14 mouse cellular contexts compared by ENCODE assay signal in genomic region chr2:116073311-116073904, GRCm38 (mm10). TPM values are rescaled to one million over a fixed set of nuclear protein-coding genes. Genes with fewer than 3 reads are reported as not detected.
A peak's percentile ranks its signal among the peaks of the same experiment; 100 is the strongest.
DNase-seq lines count a peak whose midpoint lies in the region; ATAC-seq lines count a peak whose summit lies in the region.
"Had no signal": no experiment of that assay in that cellular context is flagged by ENCODE, and none has a peak within 500 bp of the region (broad histone marks: within the 10 kb centered on the region; RNA-seq: fewer than 3 reads in every experiment).

No protein-coding gene starts in this region.

- H3K4me3 ChIP-seq in heart, embryonic 15.5 days, result no peak overlapping the region
- peak overlapping the region; percentile 89; the same call in 1 of the 2 replicates for H3K4me3 ChIP-seq in embryonic facial prominence, embryonic 10.5 days
- peak overlapping the region; percentile 71 for H3K4me3 ChIP-seq in hindbrain, embryonic 14.5 days (replicated peaks; ENCODE audit: low read length)
- peak overlapping the region; percentile 7; the same call in 1 of the 2 replicates for H3K4me3 ChIP-seq in neural tube, embryonic 13.5 days
- H3K4me3 ChIP-seq: gastrocnemius, adult 2 months; left cerebral cortex, adult 2 months; liver, embryonic 13.5 days had no signal

- 54% methylated on average over 9 of the region's 9 CpGs for WGBS in heart, embryonic 15.5 days
- WGBS in embryonic facial prominence, embryonic 10.5 days, result 11% methylated on average over 9 of the region's 9 CpGs
- 35% methylated on average over 9 of the region's 9 CpGs for WGBS in hindbrain, embryonic 14.5 days
- 33% methylated on average over 9 of the region's 9 CpGs for WGBS in neural tube, embryonic 13.5 days

- no peak overlapping the region for H3K27ac ChIP-seq in heart, embryonic 15.5 days
- H3K27ac ChIP-seq in embryonic facial prominence, embryonic 10.5 days (replicated peaks), result no peak overlapping the region
- peak overlapping the region; percentile 99 for H3K27ac ChIP-seq in hindbrain, embryonic 14.5 days
- no peak overlapping the region; the same call in 1 of the 2 replicates for H3K27ac ChIP-seq in neural tube, embryonic 13.5 days (replicated peaks)
- H3K27ac ChIP-seq: gastrocnemius, adult 2 months; liver, embryonic 13.5 days; macrophage had no signal

- H3K27me3 ChIP-seq in heart, embryonic 15.5 days, result peaks cover 15% of the 10 kb centered on the region; the same call in 1 of the 2 replicates
- H3K27me3 ChIP-seq in embryonic facial prominence, embryonic 10.5 days (replicated peaks; ENCODE audit: low read depth, poor library complexity, severe bottlenecking), result peaks cover 86% of the 10 kb centered on the region
- 0 out of 2 replicates have a peak, but pooled peaks cover 4% of the 10 kb centered on the region for H3K27me3 ChIP-seq in hindbrain, embryonic 14.5 days (ENCODE audit: control insufficient read depth, insufficient read depth, low read length)
- peaks cover 30% of the 10 kb centered on the region; the same call in 1 of the 2 replicates for H3K27me3 ChIP-seq in neural tube, embryonic 13.5 days

- no peaks in the 10 kb centered on the region for H3K36me3 ChIP-seq in heart, embryonic 15.5 days
- no peaks in the 10 kb centered on the region for H3K36me3 ChIP-seq in embryonic facial prominence, embryonic 10.5 days (replicated peaks)
- H3K36me3 ChIP-seq in hindbrain, embryonic 14.5 days (replicated peaks; ENCODE audit: control insufficient read depth, insufficient read depth), result no peaks in the 10 kb centered on the region
- no peaks in the 10 kb centered on the region for H3K36me3 ChIP-seq in neural tube, embryonic 13.5 days
- H3K36me3 ChIP-seq: liver, embryonic 13.5 days had no signal

- H3K4me1 ChIP-seq in heart, embryonic 15.5 days (replicated peaks), result peaks cover 20% of the 10 kb centered on the region
- H3K4me1 ChIP-seq in embryonic facial prominence, embryonic 10.5 days, result peaks cover 58% of the 10 kb centered on the region
- H3K4me1 ChIP-seq in hindbrain, embryonic 14.5 days (replicated peaks; ENCODE audit: control insufficient read depth, insufficient read depth, low read length), result peaks cover 14% of the 10 kb centered on the region; the same call in 1 of the 2 replicates
- peaks cover 59% of the 10 kb centered on the region for H3K4me1 ChIP-seq in neural tube, embryonic 13.5 days (replicated peaks)

- H3K4me2 ChIP-seq in heart, embryonic 15.5 days, result 0 out of 2 replicates have a peak overlapping the region, but pooled peaks have one; percentile 7
- peak overlapping the region; percentile 65 for H3K4me2 ChIP-seq in hindbrain, embryonic 14.5 days (replicated peaks)
- H3K4me2 ChIP-seq in neural tube, embryonic 13.5 days, result peak overlapping the region; percentile 84
- H3K4me2 ChIP-seq: liver, embryonic 13.5 days had no signal

- no peak for DNase-seq in heart, adult 8-10 months (ENCODE audit: low spot score)
- no peak for DNase-seq in embryonic facial prominence, embryonic 10.5 days (ENCODE audit: low spot score)
- peak; percentile 23 for DNase-seq in hindbrain, embryonic 14.5 days (ENCODE audit: low spot score)
- DNase-seq in B cell, adult 2 months, result no peak
- no peak for DNase-seq in embryo, embryonic 11 days
- no peak for DNase-seq in heart, postnatal 4 days
- DNase-seq: gastrocnemius, adult 2 months; heart, postnatal 36 days; liver, embryonic 13.5 days had no signal

- ATAC-seq in heart, embryonic 15.5 days (replicated peaks; ENCODE audit: insufficient number of reproducible peaks, insufficient read depth, low FRiP score, low read depth), result no peak
- ATAC-seq in hindbrain, embryonic 14.5 days (ENCODE audit: low FRiP score), result no peak
- no peak for ATAC-seq in neural tube, embryonic 13.5 days (ENCODE audit: low read depth)
- ATAC-seq: CD4-positive, CD25-positive, alpha-beta regulatory T cell, adult 4 months had no signal

- no peaks in the 10 kb centered on the region for H3K9me3 ChIP-seq in heart, embryonic 15.5 days (replicated peaks)
- H3K9me3 ChIP-seq in embryonic facial prominence, embryonic 10.5 days, result no peaks in the 10 kb centered on the region
- no peaks in the 10 kb centered on the region for H3K9me3 ChIP-seq in hindbrain, embryonic 14.5 days (ENCODE audit: control insufficient read depth, low read length)
- no peaks in the 10 kb centered on the region for H3K9me3 ChIP-seq in neural tube, embryonic 13.5 days
- H3K9me3 ChIP-seq: liver, embryonic 13.5 days had no signal

- H3K9ac ChIP-seq in heart, embryonic 15.5 days, result no peak overlapping the region
- H3K9ac ChIP-seq in hindbrain, embryonic 14.5 days, result peak overlapping the region; percentile 99
- no peak overlapping the region; the same call in 1 of the 2 replicates for H3K9ac ChIP-seq in neural tube, embryonic 13.5 days
- H3K9ac ChIP-seq: liver, embryonic 13.5 days had no signal

RNA-seq across cellular contexts. Expression of gene Meis2, which starts 7.8 kb away (rescaled TPM):
- 24.0 and 25.7 TPM in 2 replicates for polyA plus RNA-seq in heart, embryonic 15.5 days (2015; fragmentation: Nextera tagmentation; extraction: Ambion mirVana)
- 10 to 100 TPM; 24.2 to 31.6 (median 28.8) TPM for total RNA-seq in heart, adult 8-10 months (2022)
- 67.0 and 71.9 TPM in 2 replicates for polyA plus RNA-seq in embryonic facial prominence, embryonic 10.5 days (2016; fragmentation: Nextera tagmentation; extraction: Ambion mirVana)
- polyA plus RNA-seq in hindbrain, embryonic 14.5 days (2014; fragmentation: Nextera tagmentation; extraction: Ambion mirVana), result 136 and 159 TPM in 2 replicates
- polyA plus RNA-seq in neural tube, embryonic 13.5 days (2015; fragmentation: Nextera tagmentation; extraction: Ambion mirVana), result 92.0 and 98.7 TPM in 2 replicates
- total RNA-seq in heart, postnatal 4 days (2021), result 10 to 100 TPM; 33.2 to 36.6 TPM
- polyA plus RNA-seq: CD4-positive, CD25-positive, alpha-beta regulatory T cell, adult 4 months; macrophage had no signal

Comparison
In these comparisons a context has a peak if more than half of its experiments do, and no peak if none do; other contexts are left out.
1. H3K4me2 ChIP-seq: peak in every context shown above with its lines; median percentile 84 in neural tube, embryonic 13.5 days; 65 in hindbrain, embryonic 14.5 days; 7 in heart, embryonic 15.5 days.